Mouse (Mus musculus): ENCODE results near the gene Capn10.

The Capn10 gene

DNA sequence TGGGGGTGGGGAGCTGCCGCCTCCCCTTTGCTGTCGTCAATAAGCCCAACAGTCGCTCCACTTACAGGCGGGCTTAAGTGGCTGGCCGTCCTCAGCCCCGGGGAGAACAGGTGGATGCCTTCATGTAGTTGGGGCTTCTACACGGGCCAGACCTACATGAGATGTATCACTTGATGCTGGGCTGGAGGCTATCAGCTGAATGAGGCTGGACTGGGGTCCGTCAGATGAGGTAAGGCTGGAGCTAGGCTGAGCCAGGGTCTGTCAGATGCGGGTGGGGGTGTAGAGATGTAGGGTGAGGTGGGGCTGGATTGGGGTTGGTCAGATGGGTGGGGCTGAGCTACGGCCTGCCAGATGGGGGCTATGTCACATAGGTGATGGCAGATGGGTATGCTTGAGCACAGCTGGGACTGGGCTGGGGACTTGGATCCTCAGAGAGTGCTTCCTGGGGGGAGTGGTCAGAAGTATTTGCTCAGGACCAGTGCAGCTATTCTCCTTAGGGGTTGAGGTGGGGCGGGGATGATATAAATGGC is 45.0 kb downstream of the Capn10 start:
- DNase-seq = no peak

DNA sequence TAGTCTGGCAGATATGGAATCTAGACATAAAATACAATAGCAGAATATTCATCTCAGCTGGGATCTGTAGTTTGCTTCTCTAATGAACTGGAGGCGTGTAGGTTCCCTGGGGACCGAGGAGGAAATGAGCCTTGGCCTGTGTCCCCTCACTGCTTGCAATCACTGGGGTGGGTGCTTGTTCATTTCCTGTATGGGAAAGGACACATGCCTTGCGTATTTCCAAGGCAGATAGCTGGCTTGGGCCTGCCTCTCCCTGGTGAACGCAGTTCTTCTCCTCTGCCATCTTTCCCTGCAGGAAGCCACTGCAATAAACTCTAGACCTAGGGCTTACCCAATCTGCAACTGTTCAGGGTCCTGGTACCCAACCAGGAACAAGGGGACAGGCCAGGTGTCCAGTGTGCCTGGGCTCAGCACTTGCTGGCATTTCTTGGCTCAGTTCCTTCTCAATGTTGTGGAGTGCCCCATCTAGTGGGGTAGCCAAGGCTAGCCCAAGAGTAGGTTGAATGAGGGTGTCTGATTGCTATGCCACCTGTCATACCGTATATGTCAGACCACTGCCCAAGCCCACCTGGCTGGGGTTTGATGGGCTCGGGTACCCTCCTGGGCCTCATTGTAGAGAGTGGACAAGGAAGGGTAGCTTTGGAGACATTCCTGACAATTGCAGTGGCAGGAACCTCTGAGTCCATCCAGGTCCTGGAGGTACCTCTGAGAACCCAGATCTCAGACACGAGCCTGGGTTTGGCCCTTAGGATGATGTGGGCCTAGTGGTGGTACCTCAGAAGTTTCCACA is 47.1 kb downstream of the Capn10 start:
- peak; percentile 67 for DNase-seq

DNA sequence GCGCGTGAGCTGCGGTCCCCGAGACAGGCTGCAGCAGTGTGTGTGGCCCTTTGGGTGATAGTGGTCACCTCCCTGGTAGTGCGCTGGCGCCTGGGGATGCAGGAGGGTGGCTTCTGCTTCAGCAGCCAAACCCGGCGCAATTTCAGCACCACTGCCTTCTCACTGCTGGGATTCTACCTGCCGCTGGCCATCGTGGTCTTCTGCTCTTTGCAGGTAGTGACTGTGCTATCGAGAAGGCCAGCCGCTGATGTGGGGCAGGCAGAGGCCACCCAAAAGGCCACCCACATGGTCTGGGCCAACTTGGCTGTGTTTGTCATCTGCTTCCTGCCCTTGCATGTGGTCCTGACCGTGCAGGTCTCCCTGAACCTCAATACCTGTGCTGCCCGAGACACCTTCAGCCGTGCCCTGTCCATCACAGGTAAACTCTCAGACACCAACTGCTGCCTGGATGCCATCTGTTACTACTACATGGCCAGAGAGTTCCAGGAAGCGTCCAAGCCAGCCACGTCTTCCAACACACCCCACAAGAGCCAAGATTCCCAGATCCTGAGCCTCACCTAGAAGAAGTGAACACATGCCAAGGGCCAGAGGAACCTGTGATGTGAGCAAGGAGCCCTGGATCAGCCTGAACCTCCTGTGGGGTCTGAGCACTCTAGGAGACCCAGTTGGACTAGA is 48.9 kb downstream of the Capn10 start:
- no peak for DNase-seq

DNA sequence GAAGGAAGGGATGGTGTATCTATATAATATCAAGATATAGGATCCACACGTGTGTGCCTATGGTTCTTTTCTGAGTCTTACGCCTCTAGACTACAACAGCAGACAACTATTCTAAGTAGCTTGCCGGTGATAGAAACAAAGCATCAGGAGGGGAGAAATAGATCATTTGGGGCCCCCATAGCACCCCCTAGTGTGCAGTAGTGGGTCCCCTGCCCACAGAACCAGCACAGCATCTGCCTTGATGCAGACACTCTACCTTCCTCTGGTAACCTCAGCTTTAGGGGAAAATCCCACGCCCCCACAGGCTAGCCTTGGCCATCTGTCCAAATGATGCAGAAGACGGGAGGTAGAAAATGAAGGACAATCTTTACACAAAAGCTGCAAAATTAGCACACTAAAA is 50.8 kb downstream of the Capn10 start:
- DNase-seq = no peak

DNA sequence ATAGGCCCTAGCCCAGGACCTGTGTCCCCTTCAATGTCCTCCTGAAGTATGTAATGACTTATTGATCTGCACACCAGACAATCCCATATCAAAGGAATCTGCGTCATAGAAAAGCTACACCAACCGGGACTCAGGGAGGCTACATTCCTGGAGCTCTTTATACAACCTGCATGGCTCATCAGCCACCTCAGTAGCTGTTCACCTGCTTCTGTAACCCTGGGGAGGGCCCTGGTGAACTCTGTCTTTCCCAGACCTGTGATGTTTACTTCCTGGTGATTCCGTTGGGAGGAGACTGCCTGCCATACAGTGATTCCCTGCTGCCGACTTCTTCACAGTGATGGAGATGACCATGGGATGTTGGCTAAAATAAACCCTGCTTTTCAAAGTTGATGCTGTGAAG is 54.7 kb downstream of the Capn10 start:
- DNase-seq = no peak

DNA sequence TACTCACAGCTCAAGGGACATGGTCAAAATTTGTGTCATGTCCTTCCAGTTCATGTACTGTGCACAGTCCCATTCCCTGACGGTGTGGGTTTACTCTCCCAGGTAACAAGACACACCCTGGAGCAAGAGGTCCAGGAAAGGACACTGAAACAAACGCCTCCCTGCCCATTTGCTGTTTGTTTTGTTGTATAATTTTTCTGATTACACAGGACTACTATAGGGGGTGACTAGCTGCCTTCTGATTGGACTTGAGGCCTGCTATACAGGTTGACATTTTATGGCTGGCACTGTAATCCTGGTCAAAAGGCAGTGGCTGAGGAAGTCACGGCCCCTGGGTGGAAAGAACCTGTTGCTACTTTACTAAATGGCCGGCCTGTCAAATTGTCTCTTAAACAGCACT is 55.7 kb downstream of the Capn10 start:
- no peak for DNase-seq

DNA sequence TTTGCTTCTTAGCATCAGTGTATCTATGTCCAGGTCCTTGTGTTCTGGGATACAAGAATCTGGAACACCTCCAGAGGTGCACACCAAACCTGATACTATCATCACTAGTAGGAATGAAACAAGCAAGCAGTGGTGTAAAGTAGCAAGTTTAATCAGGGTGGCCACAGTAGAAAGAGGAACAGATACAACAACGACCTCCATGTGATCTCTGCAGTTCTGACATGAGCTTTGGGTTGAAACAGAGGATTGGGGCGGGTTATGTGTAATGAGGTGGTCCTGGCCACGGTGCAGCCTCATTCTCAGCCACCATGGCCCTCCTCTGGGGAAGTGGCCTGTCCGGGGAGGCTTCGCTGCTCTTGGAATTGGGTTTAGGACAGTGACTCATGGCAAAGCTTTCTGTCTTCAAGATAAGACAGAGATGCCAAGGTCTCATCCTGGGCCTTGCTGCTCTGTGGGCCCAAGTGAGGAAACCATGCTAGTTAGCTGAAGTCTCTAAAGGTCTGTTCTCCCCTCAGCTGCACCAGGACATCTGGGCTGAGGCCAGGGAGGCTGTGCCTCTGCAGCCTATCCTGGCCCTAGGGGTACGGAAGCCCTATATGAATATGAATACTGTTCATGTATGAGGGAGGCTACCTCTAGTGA is 58.2 kb downstream of the Capn10 start:
- DNase-seq = no peak

DNA sequence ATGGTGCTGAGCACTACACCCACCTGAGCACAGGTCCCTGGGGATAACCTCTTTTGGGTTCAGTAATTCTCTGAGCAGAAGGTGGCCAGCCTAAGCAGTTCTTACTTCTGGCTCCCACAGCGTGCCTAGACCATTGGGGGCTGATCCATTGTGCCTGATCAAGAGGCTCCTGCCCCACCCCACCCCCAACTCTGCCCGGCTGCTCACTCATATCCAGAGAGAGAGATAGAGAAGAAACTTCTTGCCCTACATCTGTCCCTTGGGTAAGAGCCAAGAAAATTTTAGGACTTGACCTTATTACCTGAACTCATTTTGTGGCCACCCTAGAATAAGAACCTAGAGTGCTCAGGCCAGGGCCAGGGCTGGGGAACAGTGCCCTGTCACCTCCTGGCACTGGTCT is 58.7 kb downstream of the Capn10 start:
- no peak for DNase-seq
